Mouse (Mus musculus): ENCODE results near the gene Tacc3.

Tacc3 gene

GRCm38 (mm10) chr5:33694848-33695717 is 37.2 kb downstream of the Tacc3 start:
- no peak for DNase-seq (ENCODE audit: low spot score in 2 of 2)

DNA sequence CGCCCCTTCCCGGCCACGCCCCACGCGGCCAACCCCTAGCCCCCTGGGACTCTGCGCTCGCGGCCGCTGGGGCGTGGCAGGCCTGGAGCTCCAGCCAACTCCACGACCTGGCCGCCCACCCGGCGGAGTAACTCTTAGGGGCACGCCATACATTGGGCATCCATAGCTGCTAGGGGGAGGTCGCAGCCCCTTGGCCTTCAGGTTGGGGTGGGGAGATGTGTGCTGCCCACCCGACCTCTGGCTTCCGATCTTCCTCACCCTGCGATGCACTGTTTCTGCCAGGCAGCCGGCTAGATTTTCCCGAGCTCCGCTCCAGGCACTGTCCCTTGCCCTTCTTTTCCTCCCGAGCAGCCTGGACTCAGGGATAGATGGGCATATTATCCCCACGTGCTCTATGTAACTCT is 37.8 kb downstream of the Tacc3 start:
- no peak for DNase-seq (ENCODE audit: low spot score in 2 of 2)

GRCm38 (mm10) chr5:33696430-33696829 is 38.5 kb downstream of the Tacc3 start:
- no peak for DNase-seq (ENCODE audit: low spot score in 2 of 2)

- DNase-seq (ENCODE audit: low spot score in 2 of 2) = no peak
Measured at GRCm38 (mm10) chr5:33697534-33697933, 39.6 kb downstream of the Tacc3 start.

- no peak for DNase-seq (ENCODE audit: low spot score in 2 of 2)
Measured at GRCm38 (mm10) chr5:33697947-33698512, 40.1 kb downstream of the Tacc3 start.

GRCm38 (mm10) chr5:33698669-33699068 is 40.7 kb downstream of the Tacc3 start:
- DNase-seq (ENCODE audit: low spot score in 2 of 2) = no peak

DNA sequence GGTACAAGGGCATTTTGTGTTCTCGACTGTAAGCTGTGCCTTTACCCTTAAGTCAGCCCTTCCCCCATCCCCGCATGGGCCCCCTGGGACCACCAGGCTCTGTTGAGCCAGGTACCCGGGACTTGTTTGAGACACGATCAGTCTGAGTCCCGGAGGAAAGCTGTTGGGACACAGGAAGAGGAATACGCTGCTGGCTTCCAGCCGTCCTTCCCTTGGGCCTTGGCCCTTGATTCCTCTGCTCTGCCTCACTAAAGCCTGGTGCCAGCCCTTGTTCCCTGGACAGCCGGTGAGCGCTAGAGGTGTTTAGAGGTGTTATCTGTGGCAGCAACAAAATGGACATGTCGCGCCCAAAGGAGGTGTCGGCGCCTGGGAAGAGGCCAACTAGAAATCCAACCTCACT is 42.1 kb downstream of the Tacc3 start:
- DNase-seq (ENCODE audit: low spot score in 2 of 2) = no peak

GRCm38 (mm10) chr5:33701832-33702231 is 43.9 kb downstream of the Tacc3 start:
- no peak for DNase-seq (ENCODE audit: low spot score in 2 of 2)

GRCm38 (mm10) chr5:33703999-33704398 is 46.1 kb downstream of the Tacc3 start:
- DNase-seq (ENCODE audit: low spot score in 2 of 2) = no peak

DNA sequence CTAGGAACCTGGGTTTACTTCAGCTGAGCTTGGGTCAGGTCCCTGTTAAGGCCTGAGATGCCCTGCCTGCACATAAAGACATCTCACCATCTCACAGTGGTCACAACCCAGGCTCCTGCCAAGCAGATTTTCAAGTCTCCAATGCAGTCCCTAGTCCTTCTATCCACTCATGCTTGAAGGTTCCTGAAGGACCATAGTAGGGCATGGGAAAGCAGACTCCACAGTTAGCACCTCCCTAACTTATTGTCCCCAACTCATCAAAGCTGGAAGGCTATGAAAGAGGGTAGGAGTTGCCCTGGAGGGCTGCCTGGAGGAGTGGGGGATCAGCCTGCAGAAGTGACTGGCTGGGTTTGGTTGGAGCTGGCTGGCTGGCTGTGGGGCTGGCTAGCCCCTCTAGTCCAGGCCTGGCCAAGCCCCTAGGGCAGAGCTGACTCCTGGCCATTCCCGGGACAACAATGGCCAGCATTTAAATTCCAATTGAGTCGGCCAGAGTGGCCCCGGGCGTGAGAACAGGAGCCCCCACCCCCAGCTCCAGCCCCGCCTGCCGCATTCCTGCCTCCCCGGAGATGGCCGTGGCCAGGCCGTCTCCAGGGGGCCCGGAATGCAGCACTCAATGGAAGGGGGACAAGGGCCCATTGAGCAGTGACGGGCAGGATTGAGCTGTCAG is 47.1 kb downstream of the Tacc3 start:
- DNase-seq (ENCODE audit: low spot score in 2 of 2) = no peak

- DNase-seq (ENCODE audit: low spot score in 2 of 2) = no peak
Measured at GRCm38 (mm10) chr5:33705612-33706349, 47.9 kb downstream of the Tacc3 start.

DNA sequence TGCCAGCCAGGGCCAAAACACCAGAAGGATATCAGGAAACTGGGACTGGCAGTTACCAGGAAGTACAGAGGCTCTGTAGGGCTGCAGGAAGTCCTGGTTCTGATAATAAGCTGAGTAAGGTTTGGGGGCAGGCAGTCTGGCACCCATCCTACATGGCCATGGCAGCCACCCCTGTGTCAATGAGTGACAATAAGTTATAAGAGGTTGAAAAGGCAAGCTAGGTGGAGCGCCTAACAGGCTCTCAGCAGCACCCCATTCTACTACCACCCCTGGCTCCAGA is 48.4 kb downstream of the Tacc3 start:
- no peak for DNase-seq (ENCODE audit: low spot score in 2 of 2)

DNA sequence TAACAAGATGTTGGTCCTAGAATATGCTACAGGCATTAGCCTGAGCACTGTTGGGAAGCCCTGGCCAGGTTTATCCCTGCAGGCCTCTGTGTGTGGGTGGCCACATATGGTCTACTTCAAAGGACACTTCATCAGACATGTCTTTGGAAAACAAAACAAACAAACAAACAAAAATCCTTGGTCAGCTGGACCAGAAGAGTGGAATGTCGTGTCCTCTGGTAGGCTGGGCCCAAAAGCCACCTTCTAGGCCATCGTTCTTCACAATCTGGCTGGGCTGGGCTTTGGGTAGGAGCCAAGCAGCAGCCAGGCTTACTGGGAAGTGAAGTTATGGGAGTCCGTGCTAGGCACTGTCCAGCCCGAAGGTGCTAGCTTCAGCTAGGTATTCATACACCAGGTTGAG is 49.2 kb downstream of the Tacc3 start:
- no peak for DNase-seq (ENCODE audit: low spot score in 2 of 2)

DNA sequence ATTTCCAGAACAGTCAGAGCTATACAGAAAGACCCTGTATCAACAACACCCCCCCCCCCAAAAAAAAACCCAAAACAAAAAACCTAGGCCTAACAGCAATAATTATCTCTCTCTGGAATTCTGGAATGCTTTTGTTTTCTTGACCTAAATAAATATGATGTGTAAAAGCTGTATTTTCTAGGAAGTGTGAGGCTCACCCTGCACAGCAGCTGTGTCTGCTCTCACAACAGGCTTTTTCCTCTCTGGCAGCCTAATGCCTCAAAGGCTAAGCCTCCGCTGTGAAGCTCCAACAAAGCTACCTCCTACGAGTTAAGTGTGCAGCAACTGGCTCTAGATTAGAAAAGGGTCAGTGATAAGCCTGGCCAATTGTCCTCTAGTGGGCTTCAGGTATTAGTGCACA is 51.1 kb downstream of the Tacc3 start:
- DNase-seq (ENCODE audit: low spot score in 2 of 2) = no peak

- DNase-seq (ENCODE audit: low spot score in 2 of 2) = no peak
Measured at GRCm38 (mm10) chr5:33712550-33712949, 54.6 kb downstream of the Tacc3 start.

GRCm38 (mm10) chr5:33715182-33715581 is 57.3 kb downstream of the Tacc3 start:
- no peak for DNase-seq (ENCODE audit: low spot score in 2 of 2)

DNA sequence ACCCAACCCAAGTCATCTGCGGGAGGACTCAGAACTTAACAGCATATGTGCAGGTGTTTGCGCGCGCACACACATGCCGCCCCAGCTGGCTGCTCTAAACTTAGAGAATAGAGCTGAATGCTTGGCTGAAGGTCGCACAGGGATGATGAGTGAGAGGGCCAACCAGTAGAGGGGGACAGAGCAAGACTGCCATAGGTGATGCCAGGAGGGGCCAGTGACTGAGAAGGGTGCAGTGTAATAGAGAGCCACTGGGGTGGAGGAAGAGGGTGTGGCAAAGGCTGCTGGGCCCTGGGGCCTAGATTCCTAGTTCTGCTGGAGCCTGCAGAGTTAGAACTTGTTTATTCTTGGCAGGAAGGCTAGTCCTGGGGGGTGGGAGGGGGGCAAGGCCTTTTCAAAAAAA is 58.5 kb downstream of the Tacc3 start:
- no peak for DNase-seq (ENCODE audit: low spot score in 2 of 2)

- no peak for DNase-seq (ENCODE audit: low spot score in 2 of 2)
Measured at GRCm38 (mm10) chr5:33718460-33718859, 60.5 kb downstream of the Tacc3 start.

DNA sequence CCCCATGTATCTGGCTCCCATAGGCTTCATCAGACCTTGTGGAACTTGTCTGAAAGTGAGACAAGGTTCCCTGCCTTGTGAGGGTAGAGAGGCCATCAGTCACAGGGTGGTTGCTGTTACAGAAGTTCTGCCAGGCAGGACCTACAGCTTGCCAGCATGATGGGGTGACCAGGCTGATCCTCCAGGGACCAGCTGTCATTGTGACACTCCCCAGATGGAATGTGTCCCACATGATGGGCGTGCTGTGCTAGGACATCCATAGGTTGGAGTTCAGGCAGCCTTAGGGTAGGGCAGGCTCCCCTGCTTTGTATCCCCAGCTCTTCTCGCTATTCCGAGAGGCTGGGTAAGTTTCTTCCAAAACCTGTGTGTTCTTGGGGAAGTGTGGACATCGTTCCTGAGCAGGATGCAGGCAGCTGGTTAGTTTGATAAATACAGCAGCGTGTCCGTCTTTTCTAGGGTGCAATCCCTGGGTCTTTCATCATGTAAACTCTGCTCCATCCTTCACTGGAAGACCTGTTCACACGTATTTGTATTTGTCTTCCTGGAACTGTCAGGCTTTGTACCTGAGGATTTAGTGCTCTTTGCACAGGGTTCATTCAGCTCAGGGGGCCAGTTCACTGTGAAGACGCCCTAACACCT is 63.0 kb downstream of the Tacc3 start:
- DNase-seq (ENCODE audit: low spot score in 2 of 2) = no peak

DNA sequence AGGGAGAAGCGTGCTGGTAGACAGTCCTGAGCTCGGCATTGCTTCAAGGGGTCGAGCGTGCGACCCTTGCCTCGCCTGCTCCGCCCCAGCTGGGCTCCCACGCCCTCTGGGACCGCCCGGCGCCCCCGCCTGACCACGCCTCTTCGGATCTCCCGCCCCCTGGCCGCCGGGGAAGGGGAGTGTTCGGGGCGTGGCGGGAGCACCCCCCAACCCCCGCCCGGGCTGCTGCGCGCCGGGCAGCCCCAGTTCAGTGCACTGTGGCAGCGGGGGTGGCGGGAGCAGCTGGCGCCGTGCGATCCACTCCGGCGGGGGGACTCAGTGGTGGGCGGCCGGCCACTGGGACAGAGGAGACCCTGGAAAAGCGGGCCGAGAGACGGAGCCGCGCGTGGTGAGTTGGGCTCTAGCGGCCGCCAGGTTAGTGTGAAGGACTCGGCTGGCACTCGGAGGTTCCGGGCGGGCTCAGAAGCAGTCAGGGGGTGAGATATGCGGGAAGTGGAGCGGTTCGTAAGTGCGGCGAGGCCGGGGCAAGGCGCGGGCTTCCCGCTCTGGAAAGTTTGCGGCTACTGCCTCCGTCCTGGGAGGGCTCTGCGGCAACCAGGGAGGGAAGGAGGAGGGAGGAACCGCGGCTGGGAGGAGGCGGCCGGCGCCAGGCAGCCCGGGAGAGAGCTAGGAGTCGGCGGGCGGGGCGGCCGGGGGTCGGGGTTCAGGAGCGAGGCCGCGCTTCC is 63.8 kb downstream of the Tacc3 start, which contains the start of gene Fgfr3:
TSS of gene Fgfr3 (plus strand) at position 134 of the 725 bp plus-strand sequence.
- DNase-seq (ENCODE audit: low spot score in 2 of 2) = peak in 1 of 2 experiments; percentile 12
